Mouse (Mus musculus): ENCODE measurements around the gene Atat1. TPM values are rescaled to one million over a fixed set of nuclear protein-coding genes. Genes with fewer than 3 reads are reported as not detected.

Atat1 gene
- polyA plus RNA-seq, 1 experiment from 2014 or later = 421 TPM

GRCm38 (mm10) chr17:35868961-35869345, 40.9 kb downstream of the Atat1 start:
- Histone ChIP-seq H3K4me2 (replicated peaks) (peak overlapping the region; percentile 76), H3K9ac (replicated peaks) (peak overlapping the region; percentile 89), H3K4me3 (peak overlapping the region; percentile 64), H3K27ac (replicated peaks) (peak overlapping the region; percentile 97), H3K9me3 (no peaks in the 10 kb centered on the region), H3K36me3 (peaks cover 5% of the 10 kb centered on the region), H3K27me3 (no peaks in the 10 kb centered on the region), H3K4me1 (peaks cover 79% of the 10 kb centered on the region)
- WGBS = 3% methylated on average over 7 of the region's 7 CpGs
- no peak for ATAC-seq (replicated peaks)

DNA sequence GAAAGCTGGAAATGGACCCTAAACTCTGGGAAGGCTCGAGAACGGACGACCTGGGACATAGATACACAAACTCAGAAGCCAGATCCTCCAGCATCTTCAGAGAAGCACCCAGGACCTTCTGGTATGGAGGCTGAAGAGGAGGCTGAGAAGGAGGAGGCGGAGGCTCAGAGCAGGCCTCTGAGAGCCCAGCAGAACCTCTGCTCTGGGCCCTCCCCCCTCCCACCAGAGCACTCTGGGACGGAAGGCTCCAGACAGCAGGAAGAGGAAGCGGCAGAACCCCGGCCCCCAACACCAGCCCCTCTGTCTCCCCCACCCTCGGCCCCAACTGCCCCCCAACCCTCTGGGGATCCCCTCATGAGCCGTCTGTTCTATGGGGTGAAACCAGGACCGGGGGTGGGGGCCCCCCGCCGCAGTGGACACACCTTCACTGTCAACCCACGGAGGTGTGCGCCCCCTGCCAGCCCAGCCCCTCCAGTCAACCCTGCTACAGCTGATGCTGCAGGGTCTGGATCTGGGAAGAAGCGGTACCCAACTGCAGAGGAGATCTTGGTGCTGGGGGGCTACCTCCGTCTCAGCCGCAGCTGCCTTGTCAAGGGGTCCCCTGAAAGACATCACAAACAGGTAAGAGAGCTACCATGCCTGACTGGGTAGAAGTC, 41.6 kb downstream of the Atat1 start:
- peak overlapping the region; percentile 64 for H3K4me3 ChIP-seq
- H3K4me2 ChIP-seq (replicated peaks) = peak overlapping the region; percentile 76
- WGBS = 33% methylated on average over 17 of the region's 17 CpGs
- H3K27ac ChIP-seq (replicated peaks) = peak overlapping the region; percentile 97
- peak overlapping the region; percentile 89 for H3K9ac ChIP-seq (replicated peaks)
- H3K27me3 ChIP-seq = no peaks in the 10 kb centered on the region
- no peak for ATAC-seq (replicated peaks)
- peaks cover 75% of the 10 kb centered on the region for H3K4me1 ChIP-seq
- no peaks in the 10 kb centered on the region for H3K9me3 ChIP-seq
- peaks cover 5% of the 10 kb centered on the region for H3K36me3 ChIP-seq

- H3K9ac ChIP-seq (replicated peaks) = peak overlapping the region; percentile 89
- no peak for ATAC-seq (replicated peaks)
- peak overlapping the region; percentile 64 for H3K4me3 ChIP-seq
- H3K9me3 ChIP-seq = no peaks in the 10 kb centered on the region
- WGBS = 8% methylated on average over 26 of the region's 26 CpGs
- no peaks in the 10 kb centered on the region for H3K27me3 ChIP-seq
- peaks cover 65% of the 10 kb centered on the region for H3K4me1 ChIP-seq
- H3K36me3 ChIP-seq = peaks cover 5% of the 10 kb centered on the region
- H3K4me2 ChIP-seq (replicated peaks) = peak overlapping the region; percentile 76
- peak overlapping the region; percentile 97 for H3K27ac ChIP-seq (replicated peaks)
Measured at GRCm38 (mm10) chr17:35866911-35867890, 42.7 kb downstream of the Atat1 start.

DNA sequence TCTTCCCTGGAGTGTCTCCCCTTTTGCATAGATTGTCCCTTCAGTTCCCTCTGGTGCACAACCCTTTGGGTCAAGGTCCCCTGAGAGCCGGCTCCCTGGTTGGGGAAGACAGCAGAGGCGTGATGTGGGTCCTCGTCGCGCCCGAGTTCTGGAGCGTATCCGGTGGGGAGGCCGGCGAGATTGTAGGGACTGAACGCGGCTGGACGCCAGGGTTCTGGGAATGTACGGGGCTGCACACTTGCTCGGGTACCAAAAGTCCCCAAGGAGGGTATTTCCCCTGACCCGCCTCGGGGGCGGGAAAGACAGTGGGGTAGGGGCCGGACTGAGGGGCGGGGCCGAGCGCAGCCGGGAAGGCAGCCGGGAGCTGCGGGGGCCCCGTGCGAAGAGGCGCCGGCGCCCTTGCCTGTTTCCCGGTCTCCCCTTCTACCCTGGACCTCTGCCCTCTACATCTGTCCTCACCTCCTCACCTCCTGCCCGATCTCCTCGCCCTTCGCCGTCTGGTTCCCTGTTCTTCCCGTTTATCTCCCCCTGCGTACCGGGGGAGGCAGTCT, 43.5 kb downstream of the Atat1 start:
- H3K27ac ChIP-seq (replicated peaks) = peak overlapping the region; percentile 97
- peaks cover 3% of the 10 kb centered on the region for H3K36me3 ChIP-seq
- peak overlapping the region; percentile 64 for H3K4me3 ChIP-seq
- peak; percentile 39 for ATAC-seq (replicated peaks)
- H3K4me1 ChIP-seq = peaks cover 65% of the 10 kb centered on the region
- H3K27me3 ChIP-seq = no peaks in the 10 kb centered on the region
- WGBS = 0% methylated on average over 33 of the region's 38 CpGs
- H3K4me2 ChIP-seq (replicated peaks) = peak overlapping the region; percentile 76
- H3K9ac ChIP-seq (replicated peaks) = peak overlapping the region; percentile 89
- no peaks in the 10 kb centered on the region for H3K9me3 ChIP-seq

DNA sequence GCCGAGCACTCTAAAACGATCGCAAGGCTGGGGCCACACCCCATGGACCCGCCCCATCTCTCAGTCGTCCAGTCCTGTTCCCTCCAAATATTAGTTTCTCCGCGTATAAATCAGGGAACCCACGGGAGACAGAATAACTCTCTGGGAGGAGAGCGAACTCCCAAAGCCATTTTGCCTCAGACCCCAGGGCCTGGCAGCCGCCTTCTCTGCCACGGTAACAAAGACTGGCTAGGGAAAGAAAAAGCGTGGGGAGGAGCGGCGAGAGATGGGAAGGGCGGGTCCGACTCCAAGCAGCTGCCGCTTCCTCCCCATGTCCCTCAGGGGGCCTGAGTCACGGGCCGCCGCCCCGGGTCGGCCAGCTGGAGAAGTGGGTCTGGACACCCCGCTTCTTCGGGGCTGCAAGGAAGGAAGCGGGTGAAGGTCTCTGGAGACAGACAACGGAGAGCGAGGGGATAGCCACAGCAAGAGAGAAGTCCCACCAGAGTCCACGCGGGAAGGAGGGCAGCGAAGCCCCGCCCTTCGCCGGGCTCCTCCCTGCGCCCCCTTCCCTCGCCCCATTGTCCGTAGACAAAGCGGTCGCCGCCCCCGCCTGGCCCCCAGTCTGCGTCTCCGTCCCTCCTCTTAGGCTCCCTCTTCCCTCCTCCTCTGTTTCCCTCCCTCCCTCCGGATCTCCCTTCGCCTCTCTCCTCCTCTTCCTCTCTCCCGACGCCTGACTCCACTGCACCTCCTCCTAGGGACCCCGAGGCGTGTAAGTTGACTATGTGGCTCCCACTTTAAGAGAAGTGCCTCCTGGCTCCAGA, 44.2 kb downstream of the Atat1 start, which contains the start of gene Ppp1r18:
Ppp1r18 (plus strand) TSS at position 113 of the 800 bp plus-strand sequence.
- Histone ChIP-seq H3K4me1 (peaks cover 64% of the 10 kb centered on the region), H3K9me3 (no peaks in the 10 kb centered on the region), H3K36me3 (no peaks in the 10 kb centered on the region), H3K4me2 (replicated peaks) (peak within 1 kb of the TSS; percentile 76), H3K9ac (replicated peaks) (peak within 1 kb of the TSS; percentile 89), H3K27me3 (no peaks in the 10 kb centered on the region), H3K27ac (replicated peaks) (peak within 1 kb of the TSS; percentile 97), H3K4me3 (peak within 1 kb of the TSS; percentile 64)
- WGBS = under 1% methylated on average over 45 of the region's 48 CpGs
- ATAC-seq (replicated peaks) = peak; percentile 47

DNA sequence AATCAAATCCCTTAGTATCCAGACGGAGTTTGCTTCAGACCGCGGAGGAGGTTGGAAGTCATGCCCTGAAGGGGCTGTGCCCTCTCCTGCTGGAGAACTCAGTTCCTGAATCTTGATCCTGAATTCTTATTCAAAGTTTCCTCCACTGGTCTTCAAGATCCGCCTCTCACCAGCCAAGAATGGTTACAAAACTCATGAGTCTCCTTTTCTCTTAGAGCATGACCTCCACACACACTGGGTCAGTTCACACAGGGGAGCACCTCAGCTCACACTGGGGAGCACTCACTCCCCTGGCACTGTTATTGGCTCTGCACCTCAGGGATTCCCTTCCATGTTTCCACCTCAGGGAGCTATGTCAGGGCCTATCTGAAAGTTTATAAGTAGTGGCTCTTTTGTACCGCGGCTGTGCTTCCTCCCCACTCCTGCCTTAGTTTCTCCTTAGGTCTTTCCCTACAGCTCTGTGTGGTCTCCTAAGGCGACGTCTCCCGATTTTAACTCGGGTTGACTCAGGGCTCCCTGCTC, 45.0 kb downstream of the Atat1 start:
- Histone ChIP-seq H3K4me3 (peak overlapping the region; percentile 64), H3K9ac (replicated peaks) (peak overlapping the region; percentile 89), H3K4me2 (replicated peaks) (peak overlapping the region; percentile 76), H3K27ac (replicated peaks) (peak overlapping the region; percentile 97), H3K36me3 (no peaks in the 10 kb centered on the region), H3K4me1 (peaks cover 59% of the 10 kb centered on the region), H3K27me3 (no peaks in the 10 kb centered on the region), H3K9me3 (no peaks in the 10 kb centered on the region)
- 29% methylated on average over 10 of the region's 10 CpGs for WGBS
- ATAC-seq (replicated peaks) = no peak

- Histone ChIP-seq H3K4me2 (replicated peaks) (peak within 1 kb of the TSS; percentile 64), H3K4me3 (peak within 1 kb of the TSS; percentile 66), H3K9ac (replicated peaks) (peak within 1 kb of the TSS; percentile 64), H3K36me3 (peaks cover 15% of the 10 kb centered on the region), H3K27me3 (no peaks in the 10 kb centered on the region), H3K9me3 (no peaks in the 10 kb centered on the region), H3K4me1 (peaks cover 27% of the 10 kb centered on the region), H3K27ac (replicated peaks) (peak within 1 kb of the TSS; percentile 94)
- ATAC-seq (replicated peaks) = peak; percentile 95
- WGBS = under 1% methylated on average over 47 of the region's 47 CpGs
Measured at GRCm38 (mm10) chr17:35861198-35861857, 48.5 kb downstream of the Atat1 start, which contains the start of gene Nrm. Nrm (plus strand) TSS chr17:35861318.

- peak overlapping the region; percentile 94 for H3K27ac ChIP-seq (replicated peaks)
- ATAC-seq (replicated peaks) = peak; percentile 11; the same call in 1 of the 2 replicates
- peaks cover 27% of the 10 kb centered on the region for H3K4me1 ChIP-seq
- peak overlapping the region; percentile 64 for H3K9ac ChIP-seq (replicated peaks)
- H3K9me3 ChIP-seq = no peaks in the 10 kb centered on the region
- H3K4me3 ChIP-seq = peak overlapping the region; percentile 66
- H3K36me3 ChIP-seq = peaks cover 15% of the 10 kb centered on the region
- WGBS = 3% methylated on average over 12 of the region's 12 CpGs
- no peaks in the 10 kb centered on the region for H3K27me3 ChIP-seq
- peak overlapping the region; percentile 64 for H3K4me2 ChIP-seq (replicated peaks)
Measured at GRCm38 (mm10) chr17:35860831-35861197, 49.1 kb downstream of the Atat1 start.

- Histone ChIP-seq H3K27me3 (no peaks in the 10 kb centered on the region), H3K9me3 (no peaks in the 10 kb centered on the region), H3K4me2 (replicated peaks) (no peak overlapping the region), H3K4me1 (peaks cover 23% of the 10 kb centered on the region), H3K4me3 (no peak overlapping the region), H3K9ac (replicated peaks) (no peak overlapping the region), H3K27ac (replicated peaks) (no peak overlapping the region), H3K36me3 (peaks cover 15% of the 10 kb centered on the region)
- WGBS = 74% methylated on average over 2 of the region's 2 CpGs
- no peak for ATAC-seq (replicated peaks)
Measured at GRCm38 (mm10) chr17:35859835-35860234, 50.0 kb downstream of the Atat1 start.

- ATAC-seq (replicated peaks) = no peak
- WGBS = 94% methylated on average over 1 of the region's 1 CpGs
Measured at GRCm38 (mm10) chr17:35859371-35859770, 50.5 kb downstream of the Atat1 start.

DNA sequence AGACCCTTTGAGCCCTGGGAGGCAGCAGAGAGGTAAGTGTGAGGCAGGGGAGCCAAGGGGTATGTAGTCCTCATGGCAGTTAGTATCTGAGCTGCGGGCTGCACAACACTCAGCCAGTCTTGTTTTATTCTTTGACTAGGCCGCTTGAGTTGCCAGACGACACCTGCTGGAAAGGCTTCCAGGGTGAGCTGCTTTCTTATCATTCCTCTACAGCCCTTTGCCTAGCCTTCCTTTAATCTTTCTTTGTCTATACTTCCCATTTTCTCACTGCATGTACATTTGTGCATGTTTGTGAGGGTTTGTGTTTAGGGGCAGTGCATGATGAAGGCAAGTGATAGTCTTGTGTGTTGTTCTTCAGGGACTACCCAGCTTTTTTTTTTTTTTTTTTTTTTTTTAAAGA, 58.9 kb downstream of the Atat1 start:
- Histone ChIP-seq H3K36me3 (peaks cover 79% of the 10 kb centered on the region), H3K9me3 (no peaks in the 10 kb centered on the region), H3K4me1 (no peaks in the 10 kb centered on the region), H3K27me3 (no peaks in the 10 kb centered on the region), H3K27ac (replicated peaks) (no peak overlapping the region), H3K4me2 (replicated peaks) (no peak overlapping the region), H3K4me3 (no peak overlapping the region), H3K9ac (replicated peaks) (no peak overlapping the region)
- WGBS = 97% methylated on average over 3 of the region's 3 CpGs
- ATAC-seq (replicated peaks) = no peak

More at GRCm38 (mm10) chr17:35859371-35859770, 50.5 kb downstream of the Atat1 start:
- no peak overlapping the region for H3K9ac ChIP-seq (replicated peaks)
- no peaks in the 10 kb centered on the region for H3K27me3 ChIP-seq
- H3K36me3 ChIP-seq = peaks cover 18% of the 10 kb centered on the region
- H3K4me3 ChIP-seq = no peak overlapping the region
- H3K4me1 ChIP-seq = peaks cover 19% of the 10 kb centered on the region
- no peaks in the 10 kb centered on the region for H3K9me3 ChIP-seq
- no peak overlapping the region for H3K27ac ChIP-seq (replicated peaks)
- H3K4me2 ChIP-seq (replicated peaks) = no peak overlapping the region

Measured in forebrain, embryonic 15.5 days (tissue).